Mouse (Mus musculus) 3T3-L1 (cell line): ENCODE measurements at regions not wholly inside any gene's neighbourhood (a gene's known extent, or its start where the extent isn't known, plus 50 kb on each side); places are given as distances from the start of the nearest gene placed in this dataset.
A peak's percentile ranks its signal among the peaks of the same experiment; 100 is the strongest.

Experiments
- DNase-seq: peaks from one replicate; pipeline ENCODE4 v3.0.0-alpha.2; 2015; ENCODE audit warnings: low read depth, low spot score

DNA sequence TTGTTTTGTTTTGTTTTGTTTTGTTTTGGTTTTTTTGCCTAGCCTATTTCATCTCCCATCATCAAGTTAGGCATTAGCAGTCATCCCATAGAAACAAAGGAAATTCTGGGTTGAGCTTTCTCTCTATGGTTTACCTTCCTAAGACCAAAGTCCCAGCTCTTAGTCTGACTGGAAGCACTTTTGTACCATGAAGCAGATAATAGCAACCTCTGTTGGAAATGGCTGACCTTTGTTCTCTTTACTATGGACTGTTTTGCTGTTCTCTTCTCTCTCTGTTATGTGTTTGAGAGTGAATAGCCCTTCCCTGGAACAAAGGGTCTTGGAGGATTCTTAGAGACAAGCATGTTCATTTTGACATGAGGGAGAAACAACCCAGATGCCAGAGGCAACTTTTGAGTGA is 1681.7 kb upstream of the 5930422O12Rik start:
- no peak for DNase-seq

DNA sequence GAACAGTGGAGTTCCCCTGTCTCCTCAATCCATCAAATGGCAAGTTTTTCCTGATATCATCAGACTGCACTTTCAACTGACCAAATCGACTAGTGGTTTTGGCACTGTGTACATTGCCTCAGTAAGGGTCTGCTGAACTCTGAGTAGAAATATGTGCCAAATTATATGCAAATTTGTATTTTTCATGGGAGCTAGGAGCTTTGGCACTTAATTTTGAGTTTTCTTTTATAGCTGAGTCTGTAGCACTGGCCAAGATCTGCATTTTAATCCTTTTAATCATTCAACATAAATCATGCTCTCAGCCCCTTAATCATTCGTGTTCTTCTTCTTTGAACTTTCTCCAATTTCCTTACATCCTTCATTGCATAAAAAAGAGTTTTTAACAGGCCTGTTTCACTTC is 1678.5 kb upstream of the 5930422O12Rik start:
- peak; percentile 77 for DNase-seq

DNA sequence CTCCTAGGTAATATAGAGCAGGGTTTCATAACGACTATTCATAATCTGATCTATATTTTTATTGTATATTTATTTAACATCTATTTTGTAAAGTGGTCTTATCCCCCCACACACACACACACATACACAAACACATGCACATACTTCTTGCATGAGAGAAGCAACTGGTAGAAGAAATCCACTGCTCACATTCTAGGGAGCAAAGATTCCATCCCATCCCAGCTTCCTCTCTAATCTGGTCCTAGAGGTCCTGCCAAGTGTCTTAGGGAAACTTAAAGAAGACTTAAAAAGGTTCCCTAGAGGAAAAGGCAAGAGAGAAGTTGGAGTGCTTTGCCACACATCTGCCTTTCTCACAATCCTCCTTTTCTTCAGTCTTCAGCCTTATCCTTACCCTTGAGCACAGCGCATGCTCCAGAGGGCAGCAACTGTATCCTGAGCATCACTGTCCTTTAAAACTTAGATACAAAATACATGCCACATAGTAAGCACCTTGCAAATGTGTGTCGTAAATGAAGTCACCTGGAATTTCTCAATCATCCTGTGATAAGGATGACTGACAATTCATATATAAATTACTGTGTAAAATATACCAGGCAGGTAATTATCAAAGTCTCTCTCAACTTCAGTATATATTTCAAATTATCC is 1677.9 kb upstream of the 5930422O12Rik start:
- peak; percentile 56 for DNase-seq

DNA sequence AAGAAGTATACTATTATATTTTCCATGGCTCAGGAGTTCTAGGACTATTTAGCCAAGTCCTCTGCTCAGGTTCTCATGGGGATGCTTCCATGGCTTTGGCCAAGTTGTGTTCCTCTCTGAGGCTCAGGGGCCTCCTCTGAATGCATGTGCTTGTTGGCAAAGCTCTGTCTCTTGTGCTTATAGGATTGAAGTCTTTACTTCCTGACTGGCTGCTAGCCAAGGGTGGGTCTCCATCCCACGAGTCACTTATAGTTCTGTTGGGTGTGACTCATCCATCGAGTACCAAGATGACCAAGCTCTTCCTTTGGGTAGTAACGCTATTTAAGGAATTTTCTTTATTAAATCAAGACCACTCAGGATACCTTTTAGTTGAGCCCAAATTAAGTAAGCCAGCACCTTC is 1672.8 kb upstream of the 5930422O12Rik start:
- DNase-seq, result peak; percentile 99

DNA sequence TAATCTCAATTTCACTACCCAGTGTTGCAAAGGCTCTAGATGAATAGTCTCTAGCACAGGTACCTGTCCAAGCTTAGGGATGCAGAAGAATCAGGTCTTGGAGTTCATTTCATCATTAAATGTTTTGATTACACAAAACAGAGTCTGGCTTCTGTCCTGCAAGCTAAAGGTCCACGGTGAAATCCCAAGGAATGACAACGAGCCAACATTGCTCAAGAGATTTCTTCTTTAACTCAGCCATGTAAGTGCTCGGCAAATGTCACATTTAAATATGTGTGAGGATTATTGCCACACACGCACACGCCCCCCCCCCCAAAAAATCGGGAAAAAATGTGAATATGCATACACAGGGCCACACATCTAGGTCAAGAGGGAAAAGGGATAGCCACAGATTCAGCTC is 1666.4 kb upstream of the 5930422O12Rik start:
- no peak for DNase-seq
